Mouse (Mus musculus) E14TG2a.4 (cell line): ENCODE data around the gene Nmur1.

ENCODE experiments used
- CTCF ChIP-seq: conservative IDR thresholded peaks from 2 replicates; pipeline ENCODE4 v1.5.1; 2014; ENCODE audit warnings: low read length
- POU5F1 ChIP-seq: IDR thresholded peaks from 2 replicates; pipeline ENCODE4 v1.6.1; 2014; ENCODE audit warnings: low read length, borderline replicate concordance

DNA sequence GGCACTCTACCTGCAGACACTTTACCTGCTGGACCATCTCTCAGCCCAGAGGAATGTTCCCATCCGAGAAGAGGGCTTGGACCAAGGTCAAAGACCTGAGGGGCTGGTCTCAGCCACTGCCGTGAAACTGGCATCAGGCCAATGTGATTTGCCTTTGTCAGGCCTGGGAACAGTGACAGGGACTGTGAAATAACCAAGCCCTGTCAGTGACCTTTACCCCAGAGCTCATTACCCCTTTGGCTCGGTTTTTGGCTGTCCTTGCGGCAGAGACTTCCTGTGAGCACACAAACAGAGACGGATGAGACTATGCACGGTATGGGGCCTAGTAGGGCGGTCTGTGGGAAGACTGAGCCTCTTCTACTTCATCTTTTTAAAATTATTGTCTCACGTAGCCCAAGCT lies 19.1 kb downstream of the Nmur1 start:
- TF ChIP-seq CTCF (no peak), POU5F1 (no peak)
